Mouse (Mus musculus) lung, adult 2 months (tissue): Measurements from ENCODE around the gene Krtap4-13. TPM values are rescaled to one million over a fixed set of nuclear protein-coding genes. Genes with fewer than 3 reads are reported as not detected.
A peak's percentile ranks its signal among the peaks of the same experiment; 100 is the strongest.
"Not testable (repeated sequence)": the region's sequence is repeated elsewhere in the genome, so short reads cannot be mapped to it uniquely, and the experiment has no call there.

Experiments used
- DNase-seq: peaks from one replicate; pipeline ENCODE4 v3.0.0; 2022
- H3K4me1 ChIP-seq: fragments of 200-500 bp; 2 replicates; pipeline ENCODE4 v1.6.1; 2011; ENCODE audit warnings: low read length; ENCODE audit not compliant: control insufficient read depth, insufficient read depth
- H3K4me3 ChIP-seq: fragments of 200-500 bp; replicated peaks from 2 replicates; pipeline ENCODE3; 2011; ENCODE audit warnings: low read depth, mild to moderate bottlenecking, control low read depth, low read length; ENCODE audit errors: extremely low read depth
- CTCF ChIP-seq: fragments of 200-500 bp; IDR thresholded peaks from 2 replicates; pipeline ENCODE4 v1.5.1; 2011; ENCODE audit warnings: mild to moderate bottlenecking, low read length, control low read depth; ENCODE audit not compliant: insufficient read depth
- POLR2A ChIP-seq: fragments of 200-500 bp; IDR thresholded peaks from 2 replicates; pipeline ENCODE4 v1.6.1; 2011; ENCODE audit warnings: low read depth, mild to moderate bottlenecking, control low read depth, low read length, borderline replicate concordance; ENCODE audit errors: extremely low read depth
- WGBS: fragments of 180-500 bp; shearing (Covaris S2); methylation state at CpG from one replicate; pipeline ENCODE4 v1.1.7; 2018; 5-methylcytosine and 5-hydroxymethylcytosine counted together
- polyA plus RNA-seq: library from polyadenylated mRNA; depleted of rRNA; stranded (reverse); fragments of >200 nt; gene quantifications from 2 replicates; pipeline ENCODE4 v1.2.3, GENCODE M21; 2012; rRNA removed

The Krtap4-13 gene
- not detected in 2 replicates for polyA plus RNA-seq

DNA sequence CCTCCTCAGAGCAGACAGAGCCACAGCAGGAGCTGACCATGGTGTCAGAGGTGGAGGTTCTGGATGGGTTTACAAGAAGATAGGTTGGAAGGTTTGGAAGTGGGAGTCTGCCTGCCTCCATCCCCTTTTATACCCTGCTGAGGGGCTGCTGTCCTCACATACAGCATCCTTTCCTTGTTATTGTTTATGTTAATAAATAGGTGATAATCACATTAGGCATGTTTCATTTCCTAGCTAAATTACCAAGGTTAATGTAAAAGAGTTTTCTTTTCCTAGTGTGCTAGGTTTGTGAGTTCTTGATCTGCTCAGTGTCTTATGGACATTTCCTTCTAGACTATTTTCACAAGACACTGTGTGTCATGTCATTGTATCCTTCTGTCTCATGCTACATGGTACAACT is at the start of gene Krtap4-13:
Gene Krtap4-13 (minus strand): TSS at position 101 of the 400 bp plus-strand sequence.
- DNase-seq, H3K4me1 ChIP-seq, H3K4me3 ChIP-seq: not testable (repeated sequence)

GRCm38 (mm10) chr11:99858761-99859160 is 49.1 kb upstream of the Krtap4-13 start:
- 47% methylated on average over 2 of the region's 2 CpGs for WGBS

DNA sequence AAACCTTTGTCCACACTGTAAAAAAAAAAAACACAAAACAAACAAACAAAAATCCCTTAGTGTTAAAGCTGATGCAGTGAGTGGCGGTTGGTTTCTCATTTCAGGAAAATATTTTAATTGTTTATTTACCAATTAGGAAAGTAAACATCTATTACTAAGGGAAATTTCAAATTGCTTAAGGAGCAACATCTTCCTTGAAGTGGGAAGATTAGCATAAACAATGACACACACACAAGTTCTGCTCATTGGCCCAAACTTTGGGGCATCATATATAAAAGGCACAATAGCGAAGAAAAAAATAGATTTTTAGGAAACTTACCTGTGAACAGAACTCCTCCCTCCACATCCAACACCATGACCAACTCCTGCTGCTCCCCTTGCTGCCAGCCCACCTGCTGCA is 47.9 kb upstream of the Krtap4-13 start, which contains the start of gene Gm11568:
Gene Gm11568 (plus strand): TSS at position 301 of the 400 bp plus-strand sequence.
- Histone ChIP-seq H3K4me3 (no peak within 1 kb of the TSS), H3K4me1 (no peaks in the 10 kb centered on the region)
- 85% methylated on average over 2 of the region's 2 CpGs for WGBS
- DNase-seq = no peak
- no peak for TF ChIP-seq POLR2A
- TF ChIP-seq CTCF = no peak

More at GRCm38 (mm10) chr11:99858761-99859160, 49.1 kb upstream of the Krtap4-13 start:
- Histone ChIP-seq H3K4me1 (no peaks in the 10 kb centered on the region), H3K4me3 (no peak overlapping the region)
- TF ChIP-seq CTCF = no peak
- TF ChIP-seq POLR2A = no peak
- DNase-seq = no peak

GRCm38 (mm10) chr11:99854121-99854520 is 44.4 kb upstream of the Krtap4-13 start:
- no peaks in the 10 kb centered on the region for H3K4me1 ChIP-seq
- no peak overlapping the region for H3K4me3 ChIP-seq
- 60% methylated on average over 3 of the region's 3 CpGs for WGBS
- no peak for DNase-seq
- TF ChIP-seq POLR2A (no peak), CTCF (peak; percentile 54)

GRCm38 (mm10) chr11:99851508-99851907 is 41.8 kb upstream of the Krtap4-13 start, which contains the start of gene Krtap4-16:
Krtap4-16 (minus strand) TSS chr11:99851608.
- no peaks in the 10 kb centered on the region for H3K4me1 ChIP-seq
- no peak within 1 kb of the TSS for H3K4me3 ChIP-seq
- TF ChIP-seq POLR2A (no peak), CTCF (no peak)
- DNase-seq = no peak

DNA sequence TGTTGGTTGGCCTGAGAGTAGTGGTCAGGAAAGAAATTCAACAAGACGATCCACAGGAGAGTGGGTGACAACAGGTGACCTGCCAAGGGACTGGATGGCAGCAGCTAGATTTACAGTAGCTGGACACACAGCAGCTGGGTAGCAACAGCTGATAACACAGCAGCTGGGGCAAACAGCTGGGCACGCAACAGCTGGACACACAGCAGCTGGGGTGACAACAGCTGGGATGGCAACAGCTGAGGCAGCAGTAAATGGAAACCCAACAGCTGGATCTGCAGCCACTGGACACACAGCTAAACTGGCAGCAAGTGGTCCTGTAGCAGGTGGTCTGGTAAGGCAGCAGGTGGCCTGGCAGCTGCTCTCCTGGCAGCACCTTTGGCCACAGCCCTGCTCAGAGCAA is 37.1 kb upstream of the Krtap4-13 start:
- TF ChIP-seq POLR2A = no peak
- no peak for TF ChIP-seq CTCF
- Histone ChIP-seq H3K4me3 (no peak overlapping the region), H3K4me1 (no peaks in the 10 kb centered on the region)
- no peak for DNase-seq
- 87% methylated on average over 2 of the region's 2 CpGs for WGBS

- TF ChIP-seq CTCF = no peak
- TF ChIP-seq POLR2A = no peak
- Histone ChIP-seq H3K4me3 (no peak overlapping the region), H3K4me1 (no peaks in the 10 kb centered on the region)
- DNase-seq = no peak
- WGBS = 97% methylated on average over 1 of the region's 1 CpGs
Measured at GRCm38 (mm10) chr11:99842185-99842584, 32.5 kb upstream of the Krtap4-13 start.

DNA sequence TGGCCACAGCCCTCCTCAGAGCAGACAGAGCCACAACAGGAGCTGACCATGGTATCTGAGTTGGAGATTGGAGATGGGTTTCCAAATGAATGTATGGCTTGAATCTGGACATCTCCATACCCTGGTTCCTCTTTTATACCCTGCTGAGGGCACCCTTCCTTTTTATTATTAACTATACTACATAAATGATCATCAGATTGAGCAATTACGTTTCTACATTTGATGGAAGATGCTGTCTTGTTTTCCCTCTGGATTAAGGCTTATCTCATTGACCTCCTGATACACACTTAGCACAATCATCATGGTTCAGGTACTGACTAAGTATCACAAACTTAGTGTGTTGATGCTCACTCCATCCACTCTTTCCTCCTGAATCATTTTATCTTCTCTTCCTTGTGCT is 28.3 kb upstream of the Krtap4-13 start, which contains the start of gene 2300003K06Rik:
Gene 2300003K06Rik (minus strand): TSS at position 101 of the 400 bp plus-strand sequence.
- Histone ChIP-seq H3K4me3 (no peak within 1 kb of the TSS), H3K4me1 (no peaks in the 10 kb centered on the region)
- no peak for DNase-seq
- 76% methylated on average over 1 of the region's 1 CpGs for WGBS
- TF ChIP-seq CTCF (no peak), POLR2A (no peak)

DNA sequence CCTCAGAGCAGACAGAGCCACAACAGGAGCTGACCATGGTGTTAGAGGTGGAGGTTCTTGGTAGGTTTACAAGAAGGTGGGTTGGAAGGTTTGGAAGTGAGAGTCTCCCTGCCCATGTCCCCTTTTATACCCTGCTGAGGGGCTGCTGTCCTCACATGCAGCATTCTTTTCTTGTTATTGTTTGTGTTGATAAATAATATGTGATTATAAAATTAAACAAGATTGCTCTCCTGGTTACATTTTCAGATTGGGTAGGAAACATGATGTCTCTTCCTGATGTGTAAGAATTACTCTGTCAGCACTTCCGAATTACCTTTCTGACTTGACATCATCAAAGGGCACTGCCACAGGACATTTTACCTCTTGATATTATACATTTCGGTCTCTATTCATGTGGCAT is 5.9 kb upstream of the Krtap4-13 start, which contains the start of gene Gm11564:
Gene Gm11564 (minus strand): TSS at position 101 of the 400 bp plus-strand sequence.
- not testable (repeated sequence) for H3K4me1 ChIP-seq, H3K4me3 ChIP-seq, DNase-seq
- 79% methylated on average over 2 of the region's 2 CpGs for WGBS

- WGBS = no CpG with 5 or more reads among the region's 1 CpGs
- H3K4me1 ChIP-seq, H3K4me3 ChIP-seq, DNase-seq: not testable (repeated sequence)
Measured at GRCm38 (mm10) chr11:99804346-99804745, 5.3 kb downstream of the Krtap4-13 start, which contains the start of gene Gm11554. Gm11554 (minus strand) TSS chr11:99804446.

GRCm38 (mm10) chr11:99798832-99799231 is 10.9 kb downstream of the Krtap4-13 start, which contains the start of gene Gm11569:
Gm11569 (minus strand) TSS chr11:99798932.
- not testable (repeated sequence) for DNase-seq, H3K4me3 ChIP-seq, H3K4me1 ChIP-seq
- WGBS = no CpG with 5 or more reads among the region's 1 CpGs
